Mouse (Mus musculus) A20 (cell line): Measurements from ENCODE around the gene Tprgl.

Experiments
- DNase-seq: peaks from one replicate; pipeline ENCODE4 v3.0.0-alpha.2; 2011; ENCODE audit warnings: low read depth, low spot score

The Tprgl gene

DNA sequence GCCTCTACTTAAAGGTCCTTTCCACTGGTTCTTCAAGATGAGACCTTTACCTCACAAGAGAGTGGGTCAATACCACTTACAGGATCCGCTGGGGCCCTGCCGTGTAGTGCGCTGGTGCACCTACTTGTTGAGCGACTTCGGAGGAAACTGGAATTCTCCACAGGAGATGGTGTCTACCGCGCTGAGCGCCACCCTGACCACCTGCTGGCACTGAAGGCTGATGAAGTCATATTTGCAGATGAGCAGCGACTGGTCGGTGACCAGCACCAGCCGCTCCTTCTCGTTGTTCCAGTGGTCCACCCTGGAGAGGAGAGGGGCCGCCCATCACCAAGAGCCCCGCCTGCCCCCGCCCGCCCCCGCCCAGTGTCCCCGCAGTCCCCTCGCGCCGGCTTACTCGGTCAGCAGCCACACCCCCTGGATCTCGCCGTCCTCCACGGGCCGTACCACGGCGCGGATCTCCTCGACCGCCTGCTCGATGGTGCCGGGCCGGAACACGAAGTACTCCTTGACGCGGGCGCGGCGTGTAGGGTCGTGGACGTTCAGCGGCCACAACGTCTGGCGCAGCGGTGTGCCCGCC is 417 bp downstream of the Tprgl start:
- peak; percentile 57 for DNase-seq

DNA sequence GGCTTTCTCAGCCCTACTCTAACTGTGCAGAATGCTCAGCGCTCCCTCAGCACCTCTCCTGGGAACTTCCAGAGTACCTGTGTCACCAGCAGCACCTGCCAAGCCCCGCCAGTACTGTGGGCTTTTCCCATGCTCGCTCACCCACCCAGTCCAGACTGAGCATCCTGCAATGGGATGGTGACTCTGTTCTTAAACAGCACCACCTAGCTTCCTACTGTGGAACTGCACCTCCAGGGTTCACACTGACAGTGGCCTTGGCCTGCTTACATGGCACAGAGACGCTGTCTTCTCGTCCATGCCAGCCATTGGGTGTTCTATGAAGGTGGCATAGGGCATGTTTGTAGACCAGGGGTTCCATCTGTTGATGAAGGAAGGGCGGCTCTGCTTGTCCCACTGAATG is 1.5 kb downstream of the Tprgl start:
- peak; percentile 85 for DNase-seq

DNA sequence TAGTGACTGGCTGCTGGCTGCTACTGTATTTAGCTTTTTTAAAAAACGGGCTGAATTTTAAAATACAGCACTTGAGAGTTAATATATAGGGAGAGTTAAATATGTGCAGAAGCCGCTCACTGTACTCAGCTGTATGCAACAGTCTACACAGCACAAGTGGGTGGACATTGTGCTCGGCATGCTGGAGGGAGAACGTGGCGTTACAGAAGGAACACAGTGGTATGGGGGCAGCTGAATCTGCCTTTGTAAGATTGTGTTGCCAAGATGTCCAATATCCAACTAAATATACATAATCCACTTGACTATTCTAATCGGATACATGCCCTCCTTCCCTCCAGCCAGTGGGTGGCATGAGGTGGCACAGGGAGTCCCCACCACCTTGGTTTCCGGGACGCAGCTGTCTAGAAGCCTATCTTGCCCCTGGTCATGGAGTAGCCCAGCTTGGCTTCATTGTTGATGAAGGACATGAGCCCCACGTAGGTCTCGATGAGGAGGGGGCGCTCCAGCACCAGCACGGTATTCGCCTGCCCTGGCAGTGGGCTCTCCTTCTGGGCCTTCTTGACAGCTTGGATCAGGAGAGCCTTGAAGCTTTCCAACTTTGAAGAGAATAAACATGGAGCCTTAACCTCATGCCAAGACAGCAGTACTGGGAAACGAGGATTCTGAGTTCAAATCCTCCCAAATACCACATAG is 2.4 kb downstream of the Tprgl start:
- DNase-seq: no peak

DNA sequence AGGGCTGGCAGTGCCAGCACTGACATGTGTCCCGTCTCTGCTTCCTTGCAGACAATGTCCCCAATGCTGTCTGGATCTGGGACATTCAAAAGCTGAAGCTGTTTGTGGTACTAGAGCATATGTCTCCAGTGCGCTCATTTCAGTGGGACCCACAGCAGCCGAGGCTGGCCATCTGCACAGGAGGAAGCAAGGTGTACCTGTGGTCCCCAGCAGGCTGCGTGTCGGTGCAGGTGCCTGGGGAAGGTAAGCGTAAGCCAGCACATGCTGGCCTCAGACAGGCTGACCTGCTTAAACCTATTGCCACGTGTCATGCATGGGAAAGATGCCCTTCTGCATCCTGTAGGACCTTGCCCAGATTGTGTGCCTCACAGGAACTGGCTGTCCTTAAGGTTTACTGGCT is 4.4 kb downstream of the Tprgl start:
- no peak for DNase-seq

DNA sequence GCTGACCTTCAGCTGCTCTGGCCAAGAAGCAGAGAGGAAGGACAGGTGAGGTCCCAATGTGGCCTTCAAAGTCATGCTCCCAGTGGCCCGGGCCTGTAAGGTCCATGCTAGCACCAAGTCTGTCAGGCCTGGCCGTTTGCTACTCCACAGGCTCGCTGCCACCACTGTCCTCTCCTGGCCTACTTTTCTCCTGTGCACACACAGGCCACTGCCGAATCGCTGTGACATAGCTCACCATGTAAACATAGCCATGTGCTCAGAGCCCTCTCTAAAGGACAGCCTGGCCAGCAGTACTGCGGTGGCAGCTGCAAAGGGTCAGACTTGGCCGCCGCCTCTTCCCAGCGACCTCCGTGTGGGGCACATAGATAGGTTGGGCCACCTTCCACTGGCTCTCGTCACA is 6.4 kb downstream of the Tprgl start:
- no peak for DNase-seq

DNA sequence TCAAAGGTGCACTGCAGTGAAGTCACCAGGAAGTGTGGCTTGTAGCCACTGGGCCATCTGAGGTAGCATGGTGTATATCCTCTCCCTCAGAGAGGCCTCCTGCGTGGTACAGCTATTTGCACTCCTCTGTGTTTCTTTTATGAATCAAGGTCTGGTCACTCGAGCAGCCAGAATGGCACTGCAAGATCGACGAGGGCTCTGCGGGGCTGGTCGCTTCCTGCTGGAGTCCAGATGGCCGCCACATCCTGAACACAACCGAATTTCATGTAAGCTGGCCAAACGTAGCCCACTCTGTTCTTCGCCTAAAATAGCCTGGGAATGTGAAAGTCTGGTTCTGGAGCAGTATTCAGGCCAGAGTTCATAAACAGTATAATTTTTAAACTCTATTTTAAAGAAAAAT is 14.1 kb downstream of the Tprgl start:
- no peak for DNase-seq

DNA sequence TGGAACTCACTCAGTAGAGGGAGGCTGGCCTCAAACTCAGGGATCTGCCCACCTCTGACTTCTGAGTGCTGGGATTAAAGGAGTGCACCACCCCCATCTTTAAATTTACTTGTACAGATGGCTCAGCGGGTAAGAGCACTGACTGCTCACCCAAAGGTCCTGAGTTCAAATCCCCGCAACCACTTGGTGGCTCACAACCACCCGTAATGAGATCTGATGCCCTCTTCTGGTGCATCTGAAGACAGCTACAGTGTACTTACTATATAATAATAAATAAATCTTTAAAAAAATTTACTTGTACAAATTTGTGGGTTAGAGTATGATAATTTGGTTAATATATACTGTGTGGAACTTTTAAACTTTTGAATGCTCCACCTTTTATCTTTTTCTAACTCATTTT is 15.8 kb downstream of the Tprgl start:
- DNase-seq: no peak

DNA sequence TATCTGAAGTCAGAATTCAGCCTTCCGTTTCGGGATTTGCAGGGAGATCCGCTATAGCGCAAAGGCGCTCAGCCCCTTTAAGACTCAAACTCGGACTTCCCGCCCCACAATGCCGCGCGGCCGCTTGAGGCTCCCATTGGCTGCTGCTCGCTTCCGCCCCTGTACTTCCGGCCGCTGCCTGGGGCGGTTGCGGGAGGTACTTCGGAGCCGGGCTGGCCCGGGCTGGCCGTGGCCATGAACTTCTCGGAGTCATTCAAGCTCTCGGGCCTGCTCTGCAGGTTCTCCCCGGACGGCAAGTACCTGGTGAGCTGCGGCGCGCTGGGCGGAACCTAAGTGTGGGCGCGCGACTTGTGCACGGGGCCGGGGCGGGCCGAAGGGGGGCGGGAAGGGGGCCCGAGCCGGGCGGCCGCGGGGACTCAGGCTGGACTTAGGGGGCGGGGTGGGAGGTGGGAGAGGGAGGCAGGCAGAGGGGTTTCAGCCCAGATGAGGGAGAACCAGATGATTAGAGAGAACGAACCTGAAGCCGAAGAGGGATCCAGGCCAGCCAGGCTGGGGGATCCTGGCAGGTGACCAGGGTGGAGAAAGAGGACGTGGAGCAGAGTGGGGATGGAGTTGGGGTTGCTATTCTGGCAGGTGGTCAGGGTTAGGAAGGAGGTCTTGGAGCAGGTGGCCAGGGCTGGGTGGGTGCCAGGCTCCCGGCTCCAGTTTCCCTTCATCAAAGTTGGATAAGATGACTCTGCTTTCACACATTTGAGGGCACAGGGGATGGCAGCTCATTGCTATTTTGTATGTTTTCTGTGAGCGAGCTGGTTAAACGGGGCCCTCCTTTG is 18.0 kb downstream of the Tprgl start, which contains the start of gene Wrap73:
Gene Wrap73, plus strand, starts transcription at position 162 of the 830 bp plus-strand sequence.
- DNase-seq: peak; percentile 93

DNA sequence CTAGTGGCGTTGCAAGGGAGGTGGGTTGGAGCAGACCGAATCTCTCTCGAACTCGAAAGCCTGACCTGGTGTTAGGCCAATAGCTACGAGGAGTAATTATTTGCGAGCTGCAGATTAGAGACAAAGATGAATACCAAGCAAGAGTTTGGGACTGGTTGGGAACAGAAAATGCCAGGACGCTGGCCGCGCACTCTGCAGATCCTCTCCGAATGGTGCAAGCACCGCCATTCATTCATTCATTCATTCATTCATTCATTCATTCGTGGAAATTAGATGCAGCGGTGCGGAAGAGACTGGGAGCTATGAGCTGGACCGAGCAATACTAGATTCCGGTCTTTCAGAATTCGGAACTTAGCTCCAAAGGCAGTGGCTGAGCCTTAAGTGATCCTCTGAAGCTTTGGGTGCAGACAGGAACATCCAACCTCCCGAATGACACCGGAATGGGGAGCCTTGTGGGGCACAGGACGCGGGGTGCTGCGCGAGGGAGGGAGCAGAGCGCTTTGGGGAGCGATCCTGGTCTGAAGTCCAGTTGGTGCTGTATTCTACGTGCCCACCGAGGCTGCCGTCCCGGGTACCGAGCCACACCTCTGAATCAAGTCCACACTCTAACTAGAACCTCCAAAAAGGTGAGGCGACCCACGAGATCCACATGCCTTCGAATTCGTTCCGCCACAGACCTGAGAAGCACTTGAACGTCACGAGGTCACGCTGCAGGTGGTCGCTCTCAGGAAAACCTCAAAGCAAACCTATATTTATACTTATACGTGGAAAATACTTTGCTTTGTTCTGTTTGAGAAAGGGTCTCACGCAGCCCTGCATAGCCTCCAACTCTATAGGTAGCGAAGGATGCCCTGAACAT is 19.2 kb downstream of the Tprgl start:
- no peak for DNase-seq

DNA sequence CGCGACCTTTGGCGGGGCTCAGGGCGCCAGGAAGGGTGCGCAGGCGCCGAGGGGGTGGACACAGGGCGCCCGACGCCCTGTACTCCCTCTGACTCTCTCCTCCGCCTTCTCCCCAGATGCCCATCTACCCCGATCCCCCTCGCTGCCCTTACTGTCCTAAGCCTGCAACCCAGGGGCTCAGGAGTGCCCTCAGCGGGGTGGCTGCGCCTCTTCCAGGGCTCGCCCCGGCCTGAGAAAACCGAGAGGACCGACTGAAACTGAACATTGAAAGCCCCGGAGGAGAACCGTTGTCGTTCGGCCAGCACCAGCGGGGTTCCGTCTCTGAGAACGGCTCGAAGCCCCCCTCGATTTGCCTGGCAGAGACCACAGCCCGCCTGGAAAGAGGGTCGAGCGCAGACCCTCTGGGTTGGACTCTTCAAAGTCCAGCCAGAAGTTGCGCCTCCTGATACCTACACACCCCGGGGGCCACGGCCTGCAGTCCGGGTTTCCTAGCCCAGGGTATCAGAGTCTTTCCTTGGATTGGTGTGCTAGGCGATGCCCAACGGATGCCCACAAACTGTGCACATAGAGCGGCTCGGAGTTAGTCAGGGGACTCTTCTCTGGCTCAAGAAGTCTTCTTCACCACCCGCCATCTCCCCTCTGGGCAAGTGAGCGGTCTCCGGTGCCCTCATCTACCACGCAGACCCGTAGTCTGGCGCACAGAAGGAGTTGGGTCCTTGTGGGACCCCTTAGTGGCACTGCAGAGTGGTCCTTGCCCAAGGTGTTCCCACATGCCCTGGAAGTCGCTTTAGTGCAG is 20.1 kb downstream of the Tprgl start:
- DNase-seq: no peak

DNA sequence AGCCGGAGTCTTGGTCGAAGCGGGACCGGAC is 20.5 kb downstream of the Tprgl start, which contains the start of gene Trp73:
Gene Trp73, minus strand, starts transcription at position 27 of the 31 bp plus-strand sequence.
- DNase-seq: no peak

DNA sequence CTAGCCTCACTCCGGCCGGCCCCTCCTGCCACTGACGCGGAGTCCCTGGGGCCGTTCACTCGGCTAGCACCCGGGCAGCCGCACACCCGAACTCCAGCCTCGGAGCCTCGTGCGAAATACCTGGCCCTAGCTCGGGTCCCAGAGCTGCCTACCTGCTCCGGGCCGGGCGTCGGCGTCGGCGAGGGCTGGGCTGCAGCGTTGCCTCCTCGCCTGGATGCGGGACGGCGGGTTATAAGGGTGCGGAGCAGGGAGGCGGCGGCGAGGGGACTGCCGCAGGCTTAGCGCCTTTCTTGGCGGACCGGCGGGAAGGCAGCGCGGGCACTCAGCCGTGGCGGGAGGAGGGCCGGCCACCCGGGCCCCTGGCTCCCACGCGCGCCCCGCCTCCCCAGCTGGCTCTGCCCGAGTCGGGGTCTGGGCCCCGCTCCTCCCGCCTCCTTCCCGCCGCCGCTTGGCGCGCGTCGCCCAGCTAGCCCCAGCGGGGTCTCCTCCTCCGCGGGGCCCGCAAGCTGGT is 20.7 kb downstream of the Tprgl start:
- DNase-seq: no peak

DNA sequence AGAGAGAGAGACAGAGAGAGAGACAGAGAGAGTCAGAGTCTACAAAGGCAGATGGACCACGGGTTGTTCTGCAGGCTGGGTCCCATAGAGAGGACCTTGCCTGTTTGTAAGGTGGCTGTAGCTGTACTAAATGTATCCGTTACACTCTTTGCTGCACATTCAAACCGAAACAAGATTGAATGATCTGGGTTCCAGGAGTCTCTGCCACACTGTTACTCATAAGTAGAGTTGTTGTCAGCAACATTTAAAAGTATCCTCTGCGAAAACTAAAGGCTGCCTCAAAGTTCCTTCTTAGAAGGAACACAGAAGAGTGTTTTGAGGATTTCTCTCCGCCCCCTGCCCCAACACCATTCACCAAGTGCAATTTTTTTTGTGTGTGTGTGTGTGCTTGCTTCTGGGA is 23.3 kb downstream of the Tprgl start:
- peak; percentile 52 for DNase-seq

DNA sequence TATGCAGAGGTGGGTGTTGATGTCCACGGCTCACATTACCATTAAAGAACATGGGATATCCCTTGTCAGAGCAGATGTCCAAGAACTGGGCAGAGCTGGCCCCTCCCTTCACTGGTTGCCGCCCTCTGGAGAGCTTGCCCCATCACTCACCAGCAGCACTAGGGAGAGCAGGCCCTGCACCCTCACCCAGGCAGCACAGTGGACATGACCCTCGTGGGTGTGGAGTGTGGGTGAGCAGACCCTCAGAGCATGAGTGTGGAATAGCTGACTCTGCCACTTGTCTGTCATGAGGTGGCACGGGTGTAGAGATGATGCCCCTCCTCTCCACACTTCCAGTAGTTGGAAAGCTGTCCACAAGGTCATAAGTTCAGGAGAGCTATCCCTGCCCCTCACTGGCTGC is 25.7 kb downstream of the Tprgl start:
- DNase-seq: no peak

DNA sequence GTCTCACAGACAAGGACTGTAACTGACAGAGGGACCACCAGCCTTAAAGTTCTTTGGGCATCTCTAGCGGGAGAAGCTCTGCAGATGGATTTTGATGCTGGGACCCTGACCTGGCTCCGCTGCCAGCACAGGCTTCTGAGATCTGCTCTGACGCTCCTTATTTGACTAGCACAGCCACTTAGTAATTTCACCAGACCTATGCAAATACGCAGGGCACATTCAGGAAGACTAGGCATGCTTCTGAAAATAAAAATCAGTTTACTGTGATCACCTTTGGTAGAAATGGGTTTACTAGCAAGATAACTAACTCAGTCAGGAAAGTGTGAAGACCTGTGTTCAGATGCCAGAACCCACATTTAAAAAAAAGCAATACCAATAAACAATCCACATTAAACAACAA is 28.6 kb downstream of the Tprgl start:
- peak; percentile 66 for DNase-seq

DNA sequence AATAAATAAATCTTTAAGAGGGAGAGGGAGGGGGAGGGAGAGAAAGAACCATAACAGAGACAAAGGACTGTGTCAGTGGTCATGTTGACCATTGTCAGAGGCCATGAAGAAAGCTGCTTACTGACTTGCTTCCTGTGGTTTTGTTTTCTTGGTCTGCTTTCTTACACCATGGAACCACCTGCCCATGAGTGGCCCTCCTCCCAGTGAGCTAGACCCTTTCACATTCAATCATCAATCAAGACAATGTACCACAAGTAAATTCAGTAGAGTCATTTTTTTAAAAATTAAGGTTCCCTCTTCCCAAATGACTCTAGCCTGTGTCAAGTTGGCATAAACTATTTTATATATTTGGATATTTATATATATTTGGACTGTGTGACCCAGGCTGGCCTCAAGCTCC is 30.5 kb downstream of the Tprgl start:
- DNase-seq: no peak

DNA sequence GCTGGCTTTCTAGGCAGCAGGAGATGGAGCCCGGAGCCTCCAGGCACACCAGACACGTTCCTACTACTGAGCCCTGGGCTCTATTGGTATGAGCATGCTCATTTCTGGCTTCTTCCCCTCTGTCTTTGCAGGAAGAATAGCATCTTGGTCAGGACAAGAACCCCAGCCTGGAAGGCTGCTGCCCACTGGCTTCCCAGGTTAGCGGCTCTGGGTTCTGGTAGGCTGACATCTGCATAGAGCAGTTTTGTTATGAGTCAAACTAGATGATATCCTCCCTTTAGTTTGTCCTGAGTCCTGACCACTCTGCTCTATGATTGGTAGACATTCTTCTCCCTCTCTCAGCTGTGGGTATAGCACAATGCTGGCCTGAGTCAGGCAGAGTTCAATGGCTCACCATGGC is 33.2 kb downstream of the Tprgl start:
- DNase-seq: no peak

DNA sequence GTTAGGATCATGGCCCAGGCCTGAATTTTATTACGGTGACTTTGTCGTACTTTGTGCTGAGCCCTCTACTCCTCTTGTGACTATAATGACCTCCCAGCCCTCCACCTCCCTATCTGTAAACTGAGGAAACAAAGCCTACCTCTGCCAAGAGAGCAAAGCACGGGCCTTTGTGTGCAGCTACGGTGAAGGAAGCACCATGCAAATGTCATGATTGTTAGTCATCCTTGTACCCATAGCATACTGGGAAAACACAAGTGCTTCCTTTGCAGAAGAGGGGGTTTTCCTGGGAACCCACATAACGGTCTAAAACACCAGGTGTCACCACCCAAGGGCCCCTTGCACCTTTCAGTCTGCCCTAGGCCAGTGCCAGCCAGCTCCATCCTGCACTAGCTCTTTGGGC is 35.3 kb downstream of the Tprgl start:
- peak; percentile 61 for DNase-seq

DNA sequence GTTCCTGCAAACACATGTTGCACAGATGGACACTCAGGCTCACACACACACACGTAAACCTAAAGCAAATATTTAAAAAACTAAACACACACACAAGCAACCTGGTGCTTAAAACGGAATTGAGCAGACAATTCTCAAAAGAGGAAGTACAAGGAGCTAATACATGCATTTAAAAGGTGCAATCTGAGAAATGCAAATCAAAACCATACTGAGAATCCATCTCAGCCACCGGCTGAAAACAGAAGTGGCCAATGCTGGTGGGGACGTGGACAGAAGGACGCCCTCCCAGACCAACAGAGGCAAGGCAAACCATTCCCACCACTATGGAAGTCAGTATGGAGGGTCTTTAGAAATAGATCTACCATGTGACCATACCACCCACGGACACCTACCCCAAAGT is 36.9 kb downstream of the Tprgl start:
- DNase-seq: peak; percentile 81

DNA sequence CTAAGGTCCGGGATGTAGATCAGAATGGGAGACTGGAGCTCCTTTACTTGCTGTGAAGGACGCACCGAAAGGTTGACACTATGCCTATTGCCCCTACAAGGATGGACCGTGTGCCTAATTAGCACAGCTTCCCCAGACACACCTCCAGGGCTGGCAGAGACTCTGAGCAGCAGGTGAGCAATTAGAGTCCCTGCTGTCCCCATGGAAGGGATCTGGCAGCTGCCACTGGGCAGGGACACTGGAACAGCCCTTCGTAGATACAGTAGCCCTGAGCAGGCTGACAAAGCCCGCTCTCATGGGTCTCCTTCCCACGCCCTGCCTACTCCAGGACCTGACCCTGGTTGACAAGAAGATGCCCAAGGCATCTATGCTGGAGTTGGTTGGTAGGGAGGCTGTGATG is 38.1 kb downstream of the Tprgl start:
- no peak for DNase-seq

DNA sequence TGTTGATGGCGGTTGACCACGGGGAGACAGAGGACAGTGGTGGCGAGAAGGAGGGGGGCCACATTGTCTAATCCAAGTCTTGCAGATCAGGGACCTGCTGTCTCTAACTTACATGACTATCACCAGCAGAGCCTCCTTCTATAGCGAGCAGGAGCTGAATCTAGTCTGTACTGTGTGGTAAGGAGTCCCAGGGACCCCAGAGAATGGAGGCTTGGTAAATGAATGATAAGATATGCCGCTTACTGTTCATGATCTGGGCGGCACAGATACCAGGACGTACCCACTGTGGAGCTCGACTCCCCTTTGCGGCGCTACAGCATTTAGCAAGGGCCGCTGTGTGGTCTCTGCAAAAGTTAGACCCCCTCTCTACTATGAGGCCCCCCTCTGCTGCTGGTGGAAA is 38.7 kb downstream of the Tprgl start:
- no peak for DNase-seq

DNA sequence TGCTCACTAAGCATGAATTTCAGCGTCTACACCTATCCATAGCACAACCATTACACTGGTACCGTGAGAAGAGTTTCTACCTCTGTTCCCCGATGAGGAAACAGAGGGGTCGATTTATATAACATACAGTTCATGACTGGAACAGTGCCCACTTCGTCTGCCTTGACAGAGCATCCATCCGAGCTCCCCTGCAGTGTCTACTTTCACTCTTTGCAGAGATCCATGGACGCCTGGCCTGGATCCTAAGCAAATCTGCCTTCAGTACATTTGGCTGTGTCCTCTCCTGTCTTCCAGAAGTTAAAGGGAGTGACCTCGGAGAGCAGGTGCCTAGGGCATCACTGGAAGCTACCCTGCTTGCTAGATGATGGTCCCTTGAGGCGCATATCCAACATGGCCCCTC is 41.3 kb downstream of the Tprgl start:
- DNase-seq: no peak
